Mouse (Mus musculus): ENCODE results near the gene Tmod1. TPM values are rescaled to one million over a fixed set of nuclear protein-coding genes. Genes with fewer than 3 reads are reported as not detected.
A peak's percentile ranks its signal among the peaks of the same experiment; 100 is the strongest.

The Tmod1 gene
- total RNA-seq, 2 experiments from 2014 or later, result 189 to 260 TPM

DNA sequence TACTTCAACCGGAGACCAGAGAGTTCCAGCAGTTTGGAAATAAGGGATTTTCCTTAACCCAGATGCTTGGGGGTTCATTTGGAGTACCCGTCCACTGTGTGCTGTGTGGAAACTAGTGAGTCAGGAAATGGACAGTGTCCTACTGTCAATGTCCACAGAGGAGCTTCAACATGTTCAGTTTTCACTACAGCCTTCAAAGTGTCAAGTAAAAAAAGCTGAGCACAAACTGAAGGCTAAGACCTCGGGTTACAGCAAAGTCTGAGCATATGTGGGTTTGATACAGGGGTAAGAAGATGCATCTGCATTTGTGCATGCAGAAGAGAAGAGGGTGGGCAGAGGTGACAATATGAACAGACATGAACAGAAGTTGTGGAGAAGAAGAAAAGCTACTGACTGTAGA is 82.0 kb downstream of the Tmod1 start:
- ATAC-seq (replicated peaks; ENCODE audit: low FRiP score, poor library complexity, severe bottlenecking), result no peak

DNA sequence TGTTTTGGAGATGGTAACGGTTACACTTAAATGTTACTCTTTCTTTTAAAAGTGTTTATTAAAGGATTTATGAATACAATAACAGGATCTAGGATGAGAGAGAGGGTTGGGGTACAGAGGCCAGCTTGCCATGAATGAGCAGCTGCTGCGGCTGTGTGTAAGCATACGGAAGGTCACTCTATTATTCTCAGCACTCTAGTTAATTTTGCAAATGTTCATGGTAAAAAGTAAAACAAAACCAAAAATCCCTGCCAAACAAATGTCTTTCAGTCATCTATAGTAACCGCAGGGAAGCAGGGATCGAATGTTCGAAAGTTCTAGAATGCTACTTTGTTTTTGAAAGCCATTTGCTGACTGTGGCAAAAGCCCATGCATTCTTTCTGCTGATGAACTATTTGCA is 84.6 kb downstream of the Tmod1 start:
- no peak for ATAC-seq (replicated peaks; ENCODE audit: low FRiP score, poor library complexity, severe bottlenecking)

DNA sequence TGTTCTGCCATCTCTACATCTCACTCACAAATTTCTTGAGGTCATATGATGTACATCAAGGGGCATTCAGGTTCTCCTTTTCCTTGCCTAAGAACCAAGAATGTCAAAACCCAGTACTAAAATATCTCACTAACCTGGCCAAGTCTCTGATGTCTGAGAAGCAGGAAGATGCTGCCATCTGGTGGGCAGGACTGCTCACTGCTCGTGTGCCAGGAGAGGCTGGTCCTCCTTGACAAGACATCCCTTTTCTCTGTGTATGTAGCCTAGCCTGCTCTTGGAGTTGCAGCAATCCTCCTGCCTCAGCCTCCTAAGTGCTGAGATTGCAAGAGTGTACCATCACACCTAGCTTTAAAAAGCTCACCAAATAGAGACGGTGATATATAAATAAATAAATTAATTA is 87.8 kb downstream of the Tmod1 start:
- peak; percentile 83 for ATAC-seq (replicated peaks; ENCODE audit: low FRiP score, poor library complexity, severe bottlenecking)

DNA sequence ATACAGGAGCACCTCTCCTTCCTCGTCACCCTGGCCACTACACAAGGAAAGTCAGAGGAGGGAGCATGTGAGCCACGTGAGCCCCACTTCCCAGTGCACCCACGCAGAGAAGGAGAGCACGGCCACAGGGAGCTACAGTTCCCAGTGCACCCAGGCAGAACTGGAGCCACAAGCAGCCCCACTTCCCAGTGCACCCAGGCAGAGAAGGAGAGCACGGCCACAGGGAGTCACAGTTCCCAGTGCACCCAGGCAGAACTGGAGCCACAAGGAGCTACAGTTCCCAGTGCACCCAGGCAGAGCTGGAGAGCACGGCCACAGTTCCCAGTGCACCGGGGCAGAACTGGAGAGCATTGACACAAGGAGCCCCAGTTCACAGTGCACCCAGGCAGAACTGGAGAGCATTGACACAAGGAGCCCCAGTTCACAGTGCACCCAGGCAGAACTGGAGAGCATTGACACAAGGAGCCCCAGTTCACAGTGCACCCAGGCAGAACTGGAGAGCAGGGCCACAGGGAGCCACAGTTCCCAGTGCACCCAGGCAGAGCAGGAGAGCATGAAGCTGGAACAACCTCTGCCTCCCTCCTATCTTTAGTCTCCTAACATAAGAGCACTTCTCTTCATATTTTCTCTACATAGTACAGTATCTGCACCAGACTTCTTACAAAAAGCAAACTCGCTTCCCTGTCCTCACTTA is 90.7 kb downstream of the Tmod1 start:
- ATAC-seq (replicated peaks; ENCODE audit: low FRiP score, poor library complexity, severe bottlenecking), result no peak

DNA sequence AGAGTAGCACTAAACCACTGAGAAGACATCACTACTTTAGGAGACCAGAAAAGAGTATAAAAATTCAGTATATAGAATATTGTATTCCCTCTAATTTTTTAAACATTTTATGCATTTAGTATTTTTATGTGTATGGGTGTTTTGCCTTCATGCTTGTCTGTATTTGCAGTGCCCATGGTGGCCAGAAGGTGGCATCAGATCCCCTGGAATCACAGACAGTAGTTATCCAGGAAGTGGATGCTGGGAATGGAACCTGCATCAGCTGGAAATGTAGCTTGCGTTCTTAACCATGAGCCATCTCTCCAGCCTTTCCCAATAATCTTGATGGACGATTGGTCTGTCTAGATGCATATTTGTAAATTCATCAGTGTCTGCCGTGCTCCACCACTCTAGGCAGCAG is 91.5 kb downstream of the Tmod1 start:
- peak; percentile 67; the same call in 1 of the 2 replicates for ATAC-seq (replicated peaks; ENCODE audit: low FRiP score, poor library complexity, severe bottlenecking)

DNA sequence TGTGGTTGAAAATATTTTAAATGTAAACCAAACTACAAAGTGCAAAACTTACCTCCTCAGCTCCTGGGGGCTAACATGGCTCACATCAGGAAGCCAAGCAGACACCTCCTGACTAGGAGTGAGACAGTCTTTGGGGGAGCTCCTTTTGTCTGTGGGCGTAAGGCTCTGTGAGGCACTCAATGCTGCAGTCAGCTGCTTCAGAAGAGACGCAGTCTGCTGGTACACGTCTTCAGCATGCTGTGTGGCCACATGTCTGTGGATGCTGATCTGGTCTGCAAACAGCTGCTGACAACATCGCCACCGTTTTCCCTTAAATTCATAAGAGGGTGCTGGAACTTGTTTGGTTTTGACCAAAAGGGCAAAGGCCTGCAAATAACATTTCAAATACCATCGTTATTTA is 93.1 kb downstream of the Tmod1 start:
- no peak for ATAC-seq (replicated peaks; ENCODE audit: low FRiP score, poor library complexity, severe bottlenecking)

DNA sequence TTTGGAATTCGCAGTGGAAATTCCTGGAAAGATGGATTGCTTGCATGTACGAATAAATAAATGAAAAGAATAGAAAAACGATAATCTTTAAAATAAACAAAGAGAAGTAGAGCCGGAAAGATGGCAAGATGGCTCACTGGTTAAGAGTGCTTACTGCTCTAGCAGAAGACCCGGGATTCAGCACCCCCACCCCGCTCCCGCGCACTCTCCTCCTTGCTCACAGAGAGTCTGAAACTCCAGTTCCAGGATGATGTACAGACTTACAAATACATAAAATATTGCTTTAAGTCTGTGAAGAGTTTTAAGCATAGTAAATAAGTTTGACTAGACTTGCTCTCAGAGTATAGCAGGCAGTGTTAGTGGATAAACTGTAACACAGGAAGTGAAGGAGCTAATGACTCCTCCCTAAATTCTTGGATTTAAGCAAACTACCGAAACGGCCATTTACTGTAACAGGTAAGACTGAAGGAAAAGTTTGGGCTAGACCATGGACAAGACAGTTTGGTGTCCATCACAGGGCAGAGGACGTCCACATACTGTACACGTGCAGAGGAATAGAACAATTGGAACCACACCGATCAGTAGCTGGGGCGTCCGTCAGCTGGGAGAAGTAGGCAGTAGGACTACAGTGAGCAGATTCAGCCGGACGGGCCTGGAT is 99.0 kb downstream of the Tmod1 start:
- ATAC-seq (replicated peaks; ENCODE audit: low FRiP score, poor library complexity, severe bottlenecking), result peak; percentile 62

DNA sequence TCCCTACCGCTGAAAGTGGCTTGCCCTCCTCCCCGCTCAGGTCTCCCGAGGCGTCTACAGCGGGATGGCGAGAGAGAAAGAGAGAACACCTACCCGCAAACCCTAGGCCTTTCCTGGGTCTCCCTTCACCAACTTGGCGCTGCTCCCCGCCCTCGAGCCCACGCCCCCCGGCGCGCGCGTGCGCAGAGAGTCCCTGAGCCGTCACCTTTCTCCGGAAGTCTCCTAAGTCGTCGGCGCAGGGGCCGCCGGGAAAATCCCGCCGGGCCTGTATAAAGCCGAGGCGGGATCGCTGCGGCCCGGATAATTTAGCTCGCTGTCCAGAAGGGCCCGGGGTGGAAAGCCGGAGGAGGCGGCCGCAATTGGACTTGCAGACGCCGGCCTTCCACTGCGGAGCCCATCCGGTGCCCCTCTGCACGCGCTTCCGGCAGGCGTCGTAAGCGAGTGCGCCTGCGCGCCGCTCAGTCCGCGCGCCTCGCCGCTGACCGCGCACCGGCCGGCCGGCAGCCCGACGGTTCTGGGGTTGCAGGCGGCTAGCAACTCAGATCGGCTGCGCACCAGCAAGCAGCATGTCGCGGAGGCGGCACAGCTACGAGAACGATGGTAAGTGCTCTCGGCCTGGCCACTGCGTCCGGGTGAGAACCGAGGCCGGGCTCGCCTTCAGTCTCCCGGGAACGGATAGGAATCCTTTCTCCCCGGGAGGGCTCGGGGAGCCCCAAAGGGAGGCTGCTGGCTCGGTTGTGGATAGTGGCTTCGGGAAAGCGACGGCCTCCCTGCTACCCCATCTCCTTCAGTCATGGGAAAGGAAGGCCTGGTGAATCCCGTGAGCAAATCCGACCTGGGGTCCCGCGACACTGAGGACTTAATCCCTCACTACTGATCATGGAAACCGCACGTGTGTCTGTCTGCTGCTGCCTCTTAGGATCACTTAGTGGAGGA is 99.8 kb downstream of the Tmod1 start, which contains the start of the genes Ncbp1 and Tstd2:
Ncbp1 (plus strand) TSS at position 327 of the 936 bp plus-strand sequence.
Tstd2 (minus strand) TSS at position 408 of the 936 bp plus-strand sequence.
- ATAC-seq (replicated peaks; ENCODE audit: low FRiP score, poor library complexity, severe bottlenecking), result peak; percentile 90

DNA sequence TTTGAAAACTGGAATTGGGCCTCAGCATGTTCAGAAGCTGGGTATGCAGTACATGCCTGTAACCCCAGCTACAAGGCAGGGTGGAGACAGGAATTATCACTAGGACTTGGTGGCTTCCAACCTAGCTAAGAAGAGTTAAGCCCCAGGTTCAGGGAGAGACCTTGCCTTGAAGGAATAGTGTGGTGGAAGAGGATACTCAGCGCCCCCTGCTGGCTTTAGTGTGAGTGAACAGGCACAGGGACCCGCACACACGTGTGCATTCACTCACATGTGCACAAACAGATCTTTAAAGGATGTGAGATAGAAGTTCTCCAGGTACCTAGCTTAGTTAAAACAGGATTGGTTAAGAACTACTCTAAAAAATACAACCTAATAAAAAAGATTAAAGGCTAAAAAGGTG is 105.6 kb downstream of the Tmod1 start:
- 0 out of 2 replicates have a peak, but pooled peaks have one; percentile 45 for ATAC-seq (replicated peaks; ENCODE audit: low FRiP score, poor library complexity, severe bottlenecking)

DNA sequence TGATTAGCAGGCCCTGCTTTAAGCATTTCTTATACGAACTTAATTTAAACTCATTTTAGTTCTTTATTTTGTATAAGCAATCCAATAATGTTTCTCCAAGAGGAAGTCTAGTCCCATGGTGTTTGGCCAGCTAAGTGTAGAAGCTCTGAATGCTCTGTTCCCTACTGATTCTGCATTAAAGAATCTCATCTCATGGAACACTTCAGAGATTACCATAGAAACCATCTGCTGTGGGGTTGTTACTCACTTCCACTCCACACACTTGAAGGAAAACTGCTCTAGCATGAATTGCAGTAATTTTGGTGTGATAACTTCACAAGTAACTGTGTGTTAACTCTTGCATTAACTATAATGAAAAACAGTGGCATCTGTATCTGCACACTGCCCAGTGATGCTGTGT is 108.1 kb downstream of the Tmod1 start:
- ATAC-seq (replicated peaks; ENCODE audit: low FRiP score, poor library complexity, severe bottlenecking), result no peak

DNA sequence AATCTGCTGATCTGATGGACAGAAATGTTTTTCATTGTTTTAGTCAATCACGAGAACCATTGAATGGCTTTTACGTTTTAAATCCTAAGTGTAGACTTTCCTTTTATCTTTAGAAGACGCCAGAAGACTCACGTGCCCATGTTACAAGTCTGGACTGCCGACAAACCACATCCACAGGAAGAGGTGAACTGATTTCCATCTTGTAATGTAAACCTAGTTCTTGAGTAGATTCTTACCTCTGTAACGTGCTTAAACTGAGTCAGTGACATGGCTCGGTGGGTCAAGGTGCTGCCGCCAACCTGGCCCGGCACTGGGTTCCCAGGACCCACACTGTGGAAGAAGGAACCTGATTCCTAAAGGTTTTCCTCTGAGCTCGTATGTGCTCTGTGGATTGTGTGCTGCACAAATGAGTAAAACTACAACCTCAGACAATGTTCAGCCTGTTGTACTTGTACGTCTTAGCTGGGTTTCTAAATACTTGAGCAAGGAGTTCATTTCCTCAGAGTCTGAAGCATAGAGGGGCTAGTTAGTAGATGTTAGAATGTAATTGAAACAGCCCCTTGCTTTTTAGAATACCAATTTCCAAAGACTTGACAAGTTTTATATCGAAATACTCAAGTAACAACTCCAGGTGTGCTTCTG is 113.3 kb downstream of the Tmod1 start:
- no peak for ATAC-seq (replicated peaks; ENCODE audit: low FRiP score, poor library complexity, severe bottlenecking)

DNA sequence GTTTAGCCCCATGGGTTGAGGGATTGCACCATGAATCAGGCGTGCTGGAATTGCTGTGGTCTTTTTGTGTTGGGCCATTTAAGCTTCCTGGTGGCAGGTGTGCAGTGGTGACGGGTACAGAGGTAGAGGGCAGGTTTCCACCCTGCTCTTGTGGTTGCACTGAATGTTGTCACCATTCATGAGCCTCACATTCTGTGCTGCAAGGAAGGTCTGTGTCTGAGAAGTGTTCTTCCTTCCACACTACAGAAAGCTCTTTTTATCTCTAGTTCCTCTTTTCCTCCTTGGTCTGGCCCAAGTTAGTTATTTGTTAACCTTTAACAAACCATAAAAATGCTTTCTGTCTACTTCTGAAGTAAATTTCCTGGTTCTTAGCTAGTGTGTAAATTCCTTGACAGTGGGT is 125.3 kb downstream of the Tmod1 start:
- no peak for ATAC-seq (replicated peaks; ENCODE audit: low FRiP score, poor library complexity, severe bottlenecking)

Other genes with a start within 250 kb of the Tmod1 start
- not detected in 2 replicates for gene Aldh1b1, start 239.9 kb upstream of the Tmod1 start, total RNA-seq (2015; ENCODE audit: low replicate concordance)
- 1.7 and 3.5 TPM in 2 replicates for gene Aldh1b1, start 239.9 kb upstream of the Tmod1 start, total RNA-seq (2017; ENCODE audit: low replicate concordance)
- not detected in 2 replicates for gene Igfbpl1, start 212.0 kb upstream of the Tmod1 start, total RNA-seq (2015; ENCODE audit: low replicate concordance)
- not detected in 2 replicates for gene Igfbpl1, start 212.0 kb upstream of the Tmod1 start, total RNA-seq (2017; ENCODE audit: low replicate concordance)
- not detected in 2 replicates for gene Stra6l, start 190.3 kb upstream of the Tmod1 start, total RNA-seq (2015; ENCODE audit: low replicate concordance)
- gene Stra6l, start 190.3 kb upstream of the Tmod1 start, total RNA-seq (2017; ENCODE audit: low replicate concordance), result not detected in 2 replicates
- gene Ccdc180, start 148.6 kb upstream of the Tmod1 start, total RNA-seq (2015; ENCODE audit: low replicate concordance), result not detected in 2 replicates
- gene Ccdc180, start 148.6 kb upstream of the Tmod1 start, total RNA-seq (2017; ENCODE audit: low replicate concordance), result 0.23 TPM in 1 of 2 replicates, not detected in the other
- 38.1 and 45.8 TPM in 2 replicates for gene Tdrd7, start 73.6 kb upstream of the Tmod1 start, total RNA-seq (2015; ENCODE audit: low replicate concordance)
- gene Tdrd7, start 73.6 kb upstream of the Tmod1 start, total RNA-seq (2017; ENCODE audit: low replicate concordance), result 8.7 and 10.7 TPM in 2 replicates
- gene Ncbp1, start 99.7 kb downstream of the Tmod1 start, total RNA-seq (2015; ENCODE audit: low replicate concordance), result 46.9 and 65.2 TPM in 2 replicates
- 55.1 and 78.8 TPM in 2 replicates for gene Ncbp1, start 99.7 kb downstream of the Tmod1 start, total RNA-seq (2017; ENCODE audit: low replicate concordance)
- 2.9 and 8.4 TPM in 2 replicates for gene Tstd2, start 99.8 kb downstream of the Tmod1 start, total RNA-seq (2015; ENCODE audit: low replicate concordance)
- gene Tstd2, start 99.8 kb downstream of the Tmod1 start, total RNA-seq (2017; ENCODE audit: low replicate concordance), result 9.6 and 22.8 TPM in 2 replicates
- gene Xpa, start 157.4 kb downstream of the Tmod1 start, total RNA-seq (2015; ENCODE audit: low replicate concordance), result 7.9 and 25.6 TPM in 2 replicates
- gene Xpa, start 157.4 kb downstream of the Tmod1 start, total RNA-seq (2017; ENCODE audit: low replicate concordance), result 7.3 and 20.7 TPM in 2 replicates